Mouse (Mus musculus) midbrain, embryonic 14.5 days (tissue): ENCODE results near the gene Wdr62. TPM values are rescaled to one million over a fixed set of nuclear protein-coding genes. Genes with fewer than 3 reads are reported as not detected.
A peak's percentile ranks its signal among the peaks of the same experiment; 100 is the strongest.

Source experiments
- ATAC-seq: fragments of 200-750 bp; cut with Nextera tagmentation; 2 replicates; pipeline ENCODE4 v1.8.0; 2017; ENCODE audit warnings: moderate number of reproducible peaks, moderate library complexity; ENCODE audit not compliant: low FRiP score, low TSS enrichment
- DNase-seq: peaks from one replicate; pipeline ENCODE4 v3.0.0-alpha.2; 2015
- H3K27ac ChIP-seq: fragments of 300-500 bp; sonication (generic); replicated peaks from 2 replicates; pipeline ENCODE4 v1.5.1; 2014; ENCODE audit warnings: mild to moderate bottlenecking, low read depth, low read length, moderate library complexity
- H3K27me3 ChIP-seq: fragments of 300-500 bp; sonication (generic); 2 replicates; pipeline ENCODE4 v1.6.1; 2014; ENCODE audit warnings: low read length, control low read depth, mixed read lengths; ENCODE audit not compliant: control insufficient read depth, insufficient read depth
- H3K36me3 ChIP-seq: fragments of 300-500 bp; sonication (generic); 2 replicates; pipeline ENCODE4 v1.6.1; 2014; ENCODE audit warnings: low read length, control low read depth; ENCODE audit not compliant: control insufficient read depth, insufficient read depth
- H3K4me1 ChIP-seq: fragments of 300-500 bp; sonication (generic); 2 replicates; pipeline ENCODE4 v1.6.1; 2014; ENCODE audit warnings: mild to moderate bottlenecking, antibody characterized with exemption, low read length, control low read depth; ENCODE audit not compliant: control insufficient read depth, insufficient read depth
- H3K4me2 ChIP-seq: fragments of 300-500 bp; sonication (generic); 2 replicates; pipeline ENCODE4 v1.6.1; 2014; ENCODE audit warnings: mild to moderate bottlenecking, low read length, moderate library complexity
- H3K4me3 ChIP-seq: fragments of 300-500 bp; sonication (generic); replicated peaks from 2 replicates; pipeline ENCODE4 v1.5.1; 2014; ENCODE audit warnings: low read depth, low read length
- H3K9ac ChIP-seq: fragments of 300-500 bp; sonication (generic); replicated peaks from 2 replicates; pipeline ENCODE4 v1.6.1; 2014; ENCODE audit warnings: mild to moderate bottlenecking, low read length, moderate library complexity
- H3K9me3 ChIP-seq: fragments of 300-500 bp; sonication (generic); 2 replicates; pipeline ENCODE4 v1.6.1; 2016; ENCODE audit warnings: low read length, control low read depth, mixed read lengths; ENCODE audit not compliant: control insufficient read depth
- WGBS: fragments of 180-500 bp; shearing (Covaris S2); extraction: QIAGEN DNeasy Blood & Tissue Kit; methylation state at CpG from one replicate; pipeline ENCODE4 v1.1.7; 2014; 5-methylcytosine and 5-hydroxymethylcytosine counted together
- polyA plus RNA-seq: library from polyadenylated mRNA; unstranded; fragments of >200 nt; fragmentation: Nextera tagmentation; extraction: Ambion mirVana; gene quantifications from 2 replicates; pipeline ENCODE4 v1.2.1, GENCODE M21; 2014

The Wdr62 gene
- polyA plus RNA-seq, 1 experiment from 2014 or later = 5.0 TPM

GRCm38 (mm10) chr7:30231328-30231668 lies 48.9 kb downstream of the Wdr62 start:
- Histone ChIP-seq H3K9me3 (no peaks in the 10 kb centered on the region), H3K4me2 (peak overlapping the region; percentile 74), H3K36me3 (peaks cover 51% of the 10 kb centered on the region), H3K27me3 (no peaks in the 10 kb centered on the region), H3K4me3 (peak overlapping the region; percentile 73), H3K27ac (peak overlapping the region; percentile 94), H3K4me1 (peaks cover 19% of the 10 kb centered on the region), H3K9ac (peak overlapping the region; percentile 74)
- no peak for DNase-seq
- WGBS = under 1% methylated on average over 16 of the region's 16 CpGs
- ATAC-seq = no peak; the same call in 1 of the 2 replicates

- no peak overlapping the region for H3K4me2 ChIP-seq
- H3K4me1 ChIP-seq = peaks cover 7% of the 10 kb centered on the region; the same call in 1 of the 2 replicates
- no peak overlapping the region for H3K27ac ChIP-seq
- H3K36me3 ChIP-seq = peaks cover 54% of the 10 kb centered on the region
- no peak overlapping the region for H3K9ac ChIP-seq
- H3K27me3 ChIP-seq = no peaks in the 10 kb centered on the region
- ATAC-seq (no peak), DNase-seq (no peak)
- 93% methylated on average over 12 of the region's 12 CpGs for WGBS
- no peak overlapping the region for H3K4me3 ChIP-seq
- H3K9me3 ChIP-seq = no peaks in the 10 kb centered on the region
Measured at GRCm38 (mm10) chr7:30224206-30224605, 56.0 kb downstream of the Wdr62 start.

DNA sequence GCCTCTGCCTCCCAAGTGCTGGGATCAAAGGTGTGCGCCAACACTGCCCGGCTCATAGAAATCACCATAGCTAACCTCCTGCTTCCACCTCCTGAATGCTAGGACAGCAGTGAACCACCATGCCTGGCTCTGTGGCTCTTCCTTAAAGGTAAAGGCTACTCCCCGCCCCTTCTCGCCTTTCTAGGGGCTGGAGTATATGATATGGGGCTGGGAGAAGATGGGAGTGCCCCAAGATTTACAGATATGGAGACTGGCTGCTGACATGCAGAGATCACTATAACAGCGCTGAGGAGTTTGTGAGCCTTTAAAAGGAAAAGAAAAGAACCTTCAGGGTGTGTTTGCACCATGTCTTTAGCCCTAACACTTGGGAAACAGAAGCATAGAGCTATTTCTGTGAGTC lies 58.0 kb downstream of the Wdr62 start:
- Histone ChIP-seq H3K36me3 (peaks cover 41% of the 10 kb centered on the region), H3K27ac (no peak overlapping the region), H3K4me3 (no peak overlapping the region), H3K4me2 (no peak overlapping the region), H3K27me3 (no peaks in the 10 kb centered on the region), H3K9ac (no peak overlapping the region), H3K9me3 (no peaks in the 10 kb centered on the region), H3K4me1 (peaks cover 7% of the 10 kb centered on the region; the same call in 1 of the 2 replicates)
- 93% methylated on average over 5 of the region's 5 CpGs for WGBS
- DNase-seq = no peak
- ATAC-seq = no peak

- DNase-seq = no peak
- 90% methylated on average over 3 of the region's 3 CpGs for WGBS
- Histone ChIP-seq H3K27me3 (no peaks in the 10 kb centered on the region), H3K9me3 (no peaks in the 10 kb centered on the region), H3K4me1 (peaks cover 7% of the 10 kb centered on the region; the same call in 1 of the 2 replicates), H3K36me3 (peaks cover 34% of the 10 kb centered on the region), H3K27ac (no peak overlapping the region), H3K9ac (no peak overlapping the region), H3K4me3 (no peak overlapping the region), H3K4me2 (no peak overlapping the region)
- no peak for ATAC-seq
Measured at GRCm38 (mm10) chr7:30221433-30221832, 58.8 kb downstream of the Wdr62 start.

DNA sequence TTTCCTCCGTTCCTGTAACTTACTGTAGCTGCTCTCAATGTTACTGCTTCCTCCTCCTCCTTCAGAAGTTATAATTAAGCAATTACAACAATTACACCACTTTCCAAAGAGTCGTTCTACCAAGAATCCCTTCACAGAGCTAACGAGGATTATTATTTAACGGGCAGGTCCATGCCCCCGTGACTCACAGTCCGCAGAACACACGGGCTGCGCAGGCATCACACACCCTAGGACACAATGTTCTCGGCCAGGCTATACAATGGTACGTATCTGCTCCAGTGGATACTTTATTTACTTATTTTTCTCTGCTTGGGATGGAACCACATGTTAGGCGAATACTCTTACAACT lies 60.2 kb downstream of the Wdr62 start:
- peak overlapping the region; percentile 43 for H3K4me3 ChIP-seq
- peaks cover 7% of the 10 kb centered on the region; the same call in 1 of the 2 replicates for H3K4me1 ChIP-seq
- DNase-seq (no peak), ATAC-seq (no peak)
- peaks cover 21% of the 10 kb centered on the region for H3K36me3 ChIP-seq
- H3K27me3 ChIP-seq = no peaks in the 10 kb centered on the region
- 0 out of 2 replicates have a peak overlapping the region, but pooled peaks have one; percentile 62 for H3K27ac ChIP-seq
- no peaks in the 10 kb centered on the region for H3K9me3 ChIP-seq
- 29% methylated on average over 11 of the region's 11 CpGs for WGBS
- peak overlapping the region; percentile 57 for H3K9ac ChIP-seq
- H3K4me2 ChIP-seq = peak overlapping the region; percentile 91

- peaks cover 7% of the 10 kb centered on the region; the same call in 1 of the 2 replicates for H3K4me1 ChIP-seq
- ATAC-seq = peak; percentile 56
- no peaks in the 10 kb centered on the region for H3K27me3 ChIP-seq
- 4% methylated on average over 16 of the region's 16 CpGs for WGBS
- peak; percentile 87 for DNase-seq
- H3K4me2 ChIP-seq = peak overlapping the region; percentile 91
- H3K9ac ChIP-seq = peak overlapping the region; percentile 57
- H3K36me3 ChIP-seq = peaks cover 16% of the 10 kb centered on the region
- peak overlapping the region; percentile 62 for H3K27ac ChIP-seq
- peak overlapping the region; percentile 43 for H3K4me3 ChIP-seq
- no peaks in the 10 kb centered on the region for H3K9me3 ChIP-seq
Measured at GRCm38 (mm10) chr7:30219293-30220007, 60.8 kb downstream of the Wdr62 start.

DNA sequence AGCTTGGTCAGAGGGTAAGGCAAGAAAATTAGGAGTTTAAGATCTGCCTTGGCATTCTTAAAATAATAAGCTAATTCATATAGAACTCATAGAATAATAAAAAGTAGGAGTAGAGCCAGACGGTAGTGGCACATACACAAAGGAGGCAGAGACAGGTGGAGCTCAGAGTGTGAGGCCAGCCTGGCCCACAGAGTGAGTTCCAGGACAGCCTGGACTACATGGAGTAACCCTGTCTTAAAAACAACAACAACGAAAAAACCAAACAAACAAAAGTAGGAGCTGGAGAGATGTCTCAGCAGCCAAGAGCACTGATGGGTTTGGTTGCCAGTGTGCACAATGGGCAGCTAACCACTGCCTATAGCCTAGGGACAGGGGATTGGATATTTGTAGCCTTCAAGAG lies 62.9 kb downstream of the Wdr62 start:
- no peak overlapping the region for H3K27ac ChIP-seq
- ATAC-seq (no peak), DNase-seq (no peak)
- H3K27me3 ChIP-seq = no peaks in the 10 kb centered on the region
- peak overlapping the region; percentile 39; the same call in 1 of the 2 replicates for H3K4me2 ChIP-seq
- H3K4me3 ChIP-seq = no peak overlapping the region
- H3K9ac ChIP-seq = no peak overlapping the region
- WGBS = 83% methylated on average over 2 of the region's 2 CpGs
- H3K9me3 ChIP-seq = no peaks in the 10 kb centered on the region
- H3K36me3 ChIP-seq = no peaks in the 10 kb centered on the region
- H3K4me1 ChIP-seq = peaks cover 7% of the 10 kb centered on the region; the same call in 1 of the 2 replicates

GRCm38 (mm10) chr7:30216723-30217151 lies 63.5 kb downstream of the Wdr62 start:
- Histone ChIP-seq H3K9ac (no peak overlapping the region; the same call in 1 of the 2 replicates), H3K4me2 (peak overlapping the region; percentile 39), H3K27me3 (no peaks in the 10 kb centered on the region), H3K9me3 (no peaks in the 10 kb centered on the region), H3K36me3 (no peaks in the 10 kb centered on the region), H3K27ac (peak overlapping the region; percentile 20; the same call in 1 of the 2 replicates), H3K4me3 (no peak overlapping the region), H3K4me1 (peaks cover 7% of the 10 kb centered on the region; the same call in 1 of the 2 replicates)
- peak; percentile 81 for ATAC-seq
- 1% methylated on average over 16 of the region's 16 CpGs for WGBS
- peak; percentile 96 for DNase-seq

- no peak overlapping the region for H3K4me2 ChIP-seq
- 68% methylated on average over 3 of the region's 3 CpGs for WGBS
- H3K4me3 ChIP-seq = no peak overlapping the region
- no peak for ATAC-seq
- no peaks in the 10 kb centered on the region for H3K9me3 ChIP-seq
- peaks cover 7% of the 10 kb centered on the region; the same call in 1 of the 2 replicates for H3K4me1 ChIP-seq
- H3K36me3 ChIP-seq = no peaks in the 10 kb centered on the region
- no peak overlapping the region for H3K9ac ChIP-seq
- no peak for DNase-seq
- no peak overlapping the region for H3K27ac ChIP-seq
- no peaks in the 10 kb centered on the region for H3K27me3 ChIP-seq
Measured at GRCm38 (mm10) chr7:30215875-30216274, 64.3 kb downstream of the Wdr62 start.
